Mouse (Mus musculus) hindbrain, embryonic 13.5 days (tissue): ENCODE data around the gene Lrrc4c. TPM values are rescaled to one million over a fixed set of nuclear protein-coding genes. Genes with fewer than 3 reads are reported as not detected.

Source experiments
- ATAC-seq: fragments of 200-750 bp; cut with Nextera tagmentation; 2 replicates; pipeline ENCODE4 v1.8.0; 2017; ENCODE audit warnings: moderate TSS enrichment; ENCODE audit not compliant: low FRiP score
- H3K27ac ChIP-seq: fragments of 300-500 bp; sonication (generic); 2 replicates; pipeline ENCODE4 v1.5.1; 2015; ENCODE audit warnings: inconsistent platforms, mild to moderate bottlenecking, moderate library complexity
- H3K27me3 ChIP-seq: fragments of 300-500 bp; sonication (generic); 2 replicates; pipeline ENCODE4 v1.6.1; 2015; ENCODE audit warnings: mild to moderate bottlenecking, inconsistent platforms
- H3K36me3 ChIP-seq: fragments of 300-500 bp; sonication (generic); 2 replicates; pipeline ENCODE4 v1.6.1; 2015; ENCODE audit warnings: mild to moderate bottlenecking, inconsistent platforms
- H3K4me1 ChIP-seq: fragments of 300-500 bp; sonication (generic); replicated peaks from 2 replicates; pipeline ENCODE4 v1.6.1; 2015; ENCODE audit warnings: inconsistent platforms
- H3K4me2 ChIP-seq: fragments of 300-500 bp; sonication (generic); 2 replicates; pipeline ENCODE4 v1.6.1; 2015; ENCODE audit warnings: inconsistent platforms, mild to moderate bottlenecking, moderate library complexity
- H3K4me3 ChIP-seq: fragments of 300-500 bp; sonication (generic); 2 replicates; pipeline ENCODE4 v1.5.1; 2015; ENCODE audit warnings: mild to moderate bottlenecking, inconsistent platforms
- H3K9ac ChIP-seq: fragments of 300-500 bp; sonication (generic); 2 replicates; pipeline ENCODE4 v1.6.1; 2015; ENCODE audit warnings: mild to moderate bottlenecking, inconsistent platforms
- H3K9me3 ChIP-seq: fragments of 300-500 bp; sonication (generic); 2 replicates; pipeline ENCODE4 v1.6.1; 2016; ENCODE audit warnings: inconsistent platforms
- WGBS: fragments of 180-500 bp; shearing (Covaris S2); methylation state at CpG from one replicate; pipeline ENCODE4 v1.1.7; 2015; 5-methylcytosine and 5-hydroxymethylcytosine counted together
- polyA plus RNA-seq: library from polyadenylated mRNA; unstranded; fragments of >200 nt; fragmentation: Nextera tagmentation; extraction: Ambion mirVana; gene quantifications from 2 replicates; pipeline ENCODE4 v1.2.1, GENCODE M21; 2015

Lrrc4c gene
- polyA plus RNA-seq, 1 experiment from 2014 or later = 24.0 TPM

- Histone ChIP-seq H3K27ac (no peak overlapping the region), H3K4me1 (no peaks in the 10 kb centered on the region), H3K27me3 (no peaks in the 10 kb centered on the region), H3K9me3 (no peaks in the 10 kb centered on the region), H3K4me3 (no peak overlapping the region), H3K4me2 (no peak overlapping the region), H3K36me3 (no peaks in the 10 kb centered on the region), H3K9ac (no peak overlapping the region)
- ATAC-seq = no peak
- 15% methylated on average over 1 of the region's 1 CpGs for WGBS
These were observed 709.0 kb downstream of the Lrrc4c start for GRCm38 (mm10) chr2:97026991-97027390.

- Histone ChIP-seq H3K9me3 (no peaks in the 10 kb centered on the region), H3K27me3 (no peaks in the 10 kb centered on the region), H3K4me3 (no peak overlapping the region), H3K4me2 (no peak overlapping the region), H3K9ac (no peak overlapping the region), H3K27ac (no peak overlapping the region), H3K4me1 (no peaks in the 10 kb centered on the region), H3K36me3 (no peaks in the 10 kb centered on the region)
- ATAC-seq = no peak
- WGBS = 91% methylated on average over 1 of the region's 1 CpGs
These were observed 709.6 kb downstream of the Lrrc4c start for GRCm38 (mm10) chr2:97027585-97027984.

GRCm38 (mm10) chr2:97036401-97036800, 718.4 kb downstream of the Lrrc4c start:
- no peak overlapping the region for H3K4me3 ChIP-seq
- no peak for ATAC-seq
- no peak overlapping the region for H3K4me2 ChIP-seq
- no peaks in the 10 kb centered on the region for H3K27me3 ChIP-seq
- no peaks in the 10 kb centered on the region for H3K36me3 ChIP-seq
- no peak overlapping the region for H3K27ac ChIP-seq
- H3K9me3 ChIP-seq = no peaks in the 10 kb centered on the region
- no peak overlapping the region for H3K9ac ChIP-seq
- no peaks in the 10 kb centered on the region for H3K4me1 ChIP-seq

- Histone ChIP-seq H3K27ac (no peak overlapping the region), H3K9ac (no peak overlapping the region), H3K4me1 (no peaks in the 10 kb centered on the region), H3K4me3 (no peak overlapping the region), H3K36me3 (no peaks in the 10 kb centered on the region), H3K27me3 (no peaks in the 10 kb centered on the region), H3K9me3 (no peaks in the 10 kb centered on the region), H3K4me2 (no peak overlapping the region)
- WGBS = 68% methylated on average over 5 of the region's 5 CpGs
- no peak for ATAC-seq
These were observed 719.2 kb downstream of the Lrrc4c start for GRCm38 (mm10) chr2:97037024-97037814.

GRCm38 (mm10) chr2:97044016-97044415, 726.0 kb downstream of the Lrrc4c start:
- H3K27ac ChIP-seq = no peak overlapping the region
- 76% methylated on average over 3 of the region's 3 CpGs for WGBS
- H3K36me3 ChIP-seq = no peaks in the 10 kb centered on the region
- H3K4me1 ChIP-seq = no peaks in the 10 kb centered on the region
- ATAC-seq = no peak
- no peak overlapping the region for H3K9ac ChIP-seq
- H3K27me3 ChIP-seq = no peaks in the 10 kb centered on the region
- H3K4me2 ChIP-seq = no peak overlapping the region
- H3K4me3 ChIP-seq = no peak overlapping the region
- H3K9me3 ChIP-seq = no peaks in the 10 kb centered on the region

GRCm38 (mm10) chr2:97045628-97046027, 727.7 kb downstream of the Lrrc4c start:
- Histone ChIP-seq H3K9ac (no peak overlapping the region), H3K9me3 (no peaks in the 10 kb centered on the region), H3K27me3 (no peaks in the 10 kb centered on the region), H3K4me1 (no peaks in the 10 kb centered on the region), H3K4me3 (no peak overlapping the region), H3K36me3 (no peaks in the 10 kb centered on the region), H3K4me2 (no peak overlapping the region), H3K27ac (no peak overlapping the region)
- 89% methylated on average over 3 of the region's 3 CpGs for WGBS
- ATAC-seq = no peak

GRCm38 (mm10) chr2:97080156-97080555, 762.2 kb downstream of the Lrrc4c start:
- Histone ChIP-seq H3K36me3 (no peaks in the 10 kb centered on the region), H3K27ac (no peak overlapping the region), H3K4me3 (no peak overlapping the region), H3K4me2 (no peak overlapping the region), H3K9ac (no peak overlapping the region), H3K9me3 (no peaks in the 10 kb centered on the region), H3K27me3 (no peaks in the 10 kb centered on the region), H3K4me1 (0 out of 2 replicates have a peak, but pooled peaks cover 3% of the 10 kb centered on the region)
- 20% methylated on average over 1 of the region's 1 CpGs for WGBS
- no peak for ATAC-seq

- 64% methylated on average over 3 of the region's 3 CpGs for WGBS
- ATAC-seq = no peak
These were observed 780.0 kb downstream of the Lrrc4c start for GRCm38 (mm10) chr2:97097965-97098364.

GRCm38 (mm10) chr2:97103398-97104162, 785.6 kb downstream of the Lrrc4c start:
- WGBS = 79% methylated on average over 2 of the region's 2 CpGs
- no peaks in the 10 kb centered on the region for H3K4me1 ChIP-seq
- H3K27ac ChIP-seq = no peak overlapping the region
- no peak for ATAC-seq
- H3K27me3 ChIP-seq = no peaks in the 10 kb centered on the region
- H3K36me3 ChIP-seq = no peaks in the 10 kb centered on the region
- H3K4me3 ChIP-seq = no peak overlapping the region
- H3K9ac ChIP-seq = no peak overlapping the region
- H3K4me2 ChIP-seq = no peak overlapping the region
- no peaks in the 10 kb centered on the region for H3K9me3 ChIP-seq

More at GRCm38 (mm10) chr2:97097965-97098364, 780.0 kb downstream of the Lrrc4c start:
- Histone ChIP-seq H3K4me1 (no peaks in the 10 kb centered on the region), H3K9ac (no peak overlapping the region), H3K9me3 (no peaks in the 10 kb centered on the region), H3K27ac (no peak overlapping the region), H3K36me3 (no peaks in the 10 kb centered on the region), H3K4me3 (no peak overlapping the region), H3K4me2 (no peak overlapping the region), H3K27me3 (no peaks in the 10 kb centered on the region)

- 82% methylated on average over 3 of the region's 3 CpGs for WGBS
- H3K27ac ChIP-seq = no peak overlapping the region
- H3K27me3 ChIP-seq = no peaks in the 10 kb centered on the region
- H3K9me3 ChIP-seq = no peaks in the 10 kb centered on the region
- H3K4me3 ChIP-seq = no peak overlapping the region
- H3K4me2 ChIP-seq = no peak overlapping the region
- no peak for ATAC-seq
- no peaks in the 10 kb centered on the region for H3K36me3 ChIP-seq
- no peaks in the 10 kb centered on the region for H3K4me1 ChIP-seq
- no peak overlapping the region for H3K9ac ChIP-seq
These were observed 806.3 kb downstream of the Lrrc4c start for GRCm38 (mm10) chr2:97124246-97124645.

GRCm38 (mm10) chr2:97138454-97138853, 820.5 kb downstream of the Lrrc4c start:
- H3K4me3 ChIP-seq = no peak overlapping the region
- no peak for ATAC-seq
- no peaks in the 10 kb centered on the region for H3K4me1 ChIP-seq
- H3K27ac ChIP-seq = no peak overlapping the region
- no peaks in the 10 kb centered on the region for H3K36me3 ChIP-seq
- H3K9ac ChIP-seq = no peak overlapping the region
- H3K9me3 ChIP-seq = no peaks in the 10 kb centered on the region
- H3K27me3 ChIP-seq = no peaks in the 10 kb centered on the region
- H3K4me2 ChIP-seq = no peak overlapping the region
- whole genome bisulfite sequencing = 92% methylated on average over 3 of the region's 3 CpGs

GRCm38 (mm10) chr2:97151626-97152194, 833.7 kb downstream of the Lrrc4c start:
- Histone ChIP-seq H3K4me1 (no peaks in the 10 kb centered on the region), H3K9ac (no peak overlapping the region), H3K9me3 (no peaks in the 10 kb centered on the region), H3K27me3 (no peaks in the 10 kb centered on the region), H3K4me2 (no peak overlapping the region), H3K4me3 (no peak overlapping the region), H3K36me3 (no peaks in the 10 kb centered on the region), H3K27ac (no peak overlapping the region)
- WGBS = 93% methylated on average over 3 of the region's 3 CpGs
- no peak for ATAC-seq
